20 mouse cellular contexts compared by ENCODE assay signal in the genomic region with DNA sequence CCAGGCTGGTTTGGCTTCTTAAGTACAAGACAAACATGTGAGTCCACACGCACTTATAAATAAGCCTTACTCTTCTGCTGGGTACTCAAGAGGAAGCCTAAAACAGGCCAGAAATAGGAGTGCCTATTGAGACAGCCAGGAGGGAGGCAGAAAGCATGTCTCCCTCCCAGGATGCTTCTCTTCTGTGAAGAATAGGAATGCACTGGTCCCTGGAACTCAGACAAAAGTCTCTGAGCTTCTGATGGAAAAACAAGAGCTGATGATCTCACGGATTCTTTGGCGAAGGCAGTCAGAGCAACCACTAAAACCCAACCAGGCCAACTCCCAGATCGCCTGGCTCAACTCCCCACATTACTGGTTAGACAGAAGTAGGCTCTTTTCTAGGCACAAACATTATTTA.
"Had no signal": no experiment of that assay in that cellular context is flagged by ENCODE, and none has a peak within 500 bp of the region (broad histone marks: within the 10 kb centered on the region; RNA-seq: fewer than 3 reads in every experiment).

No protein-coding gene starts in this region.

- H3K4me1 ChIP-seq: limb, embryonic 12.5 days; limb, embryonic 15.5 days; midbrain, embryonic 15.5 days; neural tube, embryonic 13.5 days had no signal

- DNase-seq: kidney, adult 2 months; kidney, postnatal 25 days; left cerebral cortex, postnatal 4 days; liver, postnatal 0 days; lung, embryonic 14.5 days; retina, postnatal 1 day; right cerebral cortex, postnatal 25 days; thymus, adult 2 months; thymus, postnatal 4 days had no signal

- H3K4me2 ChIP-seq: limb, embryonic 12.5 days; limb, embryonic 15.5 days; liver, embryonic 11.5 days; lung, embryonic 14.5 days; midbrain, embryonic 15.5 days; neural tube, embryonic 13.5 days had no signal

- H3K9me3 ChIP-seq: limb, embryonic 12.5 days; limb, embryonic 15.5 days; midbrain, embryonic 15.5 days; neural tube, embryonic 13.5 days had no signal

- H3K27me3 ChIP-seq: limb, embryonic 12.5 days; limb, embryonic 15.5 days; midbrain, embryonic 15.5 days; neural tube, embryonic 13.5 days had no signal

- H3K36me3 ChIP-seq: limb, embryonic 15.5 days; midbrain, embryonic 15.5 days; neural tube, embryonic 13.5 days had no signal

- H3K27ac ChIP-seq: kidney, postnatal 0 days; limb, embryonic 12.5 days; limb, embryonic 15.5 days; liver, embryonic 14.5 days; macrophage; midbrain, embryonic 15.5 days; neural tube, embryonic 13.5 days; stomach, postnatal 0 days had no signal

- H3K4me3 ChIP-seq: limb, embryonic 12.5 days; limb, embryonic 15.5 days; midbrain, embryonic 15.5 days; myocyte; neural tube, embryonic 13.5 days had no signal

- ATAC-seq: liver, postnatal 0 days; lung, postnatal 0 days; midbrain, embryonic 15.5 days had no signal

- H3K9ac ChIP-seq: limb, embryonic 12.5 days; limb, embryonic 15.5 days; liver, embryonic 14.5 days; liver, postnatal 0 days; lung, embryonic 14.5 days; midbrain, embryonic 15.5 days; neural tube, embryonic 13.5 days had no signal
